Mouse (Mus musculus) CH12.LX (cell line): ENCODE results near the gene Fars2. TPM values are rescaled to one million over a fixed set of nuclear protein-coding genes. Genes with fewer than 3 reads are reported as not detected.

Experiments
- DNase-seq: peaks from one replicate; pipeline ENCODE4 v3.0.0-alpha.2; 2013; ENCODE audit errors: extremely low read depth
- H3K27ac ChIP-seq: 2 replicates; pipeline ENCODE4 v1.5.1; 2012; ENCODE audit warnings: low read depth, mild to moderate bottlenecking, control low read depth, moderate library complexity; ENCODE audit not compliant: insufficient read depth
- H3K27me3 ChIP-seq: replicated peaks from 2 replicates; pipeline ENCODE3; 2012; ENCODE audit warnings: inconsistent platforms
- H3K36me3 ChIP-seq, 2 experiments: replicated peaks in 1 of 2; 2 replicates each; pipeline versions ENCODE3 to v1.6.1; 2012; ENCODE audit warnings: inconsistent platforms in 1 of 2, low read length in 1 of 2, mild to moderate bottlenecking in 1 of 2, mixed read lengths in 1 of 2, moderate library complexity in 1 of 2; ENCODE audit not compliant: control insufficient read depth in 1 of 2, insufficient read depth in 1 of 2
- H3K4me1 ChIP-seq, 2 experiments: 2 replicates each; pipeline ENCODE4 v1.6.1; 2012; ENCODE audit warnings: inconsistent platforms in 1 of 2, moderate library complexity in 1 of 2; ENCODE audit not compliant: insufficient read depth in 2 of 2, control insufficient read depth in 1 of 2
- H3K4me2 ChIP-seq: 2 replicates; pipeline ENCODE4 v1.6.1; 2012; ENCODE audit warnings: low read depth, mild to moderate bottlenecking, control low read depth; ENCODE audit not compliant: poor library complexity, insufficient read depth, severe bottlenecking
- H3K4me3 ChIP-seq, 3 experiments: fragments of 150-350 bp in 1 of 3; sonication (generic) in 1 of 3; replicated peaks in 1 of 3; 2 replicates each; pipeline versions ENCODE3 to v1.5.1; 2011 to 2012; ENCODE audit warnings: low read depth in 2 of 3, low read length in 2 of 3, mild to moderate bottlenecking in 2 of 3, moderate library complexity in 2 of 3, control low read depth in 1 of 3, improper control_type of control experiment in 1 of 3, inconsistent platforms in 1 of 3, mixed read lengths in 1 of 3; ENCODE audit not compliant: poor library complexity in 1 of 3
- H3K79me2 ChIP-seq: replicated peaks from 2 replicates; pipeline ENCODE4 v1.6.1; 2012; ENCODE audit warnings: mild to moderate bottlenecking, moderate library complexity; ENCODE audit not compliant: control insufficient read depth, poor library complexity, insufficient read depth, severe bottlenecking; ENCODE audit errors: extremely low read depth
- H3K9ac ChIP-seq: 2 replicates; pipeline ENCODE4 v1.6.1; 2012; ENCODE audit warnings: low read depth, mild to moderate bottlenecking, control low read depth, moderate library complexity; ENCODE audit not compliant: insufficient read depth
- H3K9me3 ChIP-seq: replicated peaks from 2 replicates; pipeline ENCODE3; 2012; ENCODE audit warnings: low read length, inconsistent platforms, mixed read lengths
- BHLHE40 ChIP-seq: IDR thresholded peaks from 2 replicates; pipeline ENCODE4 v1.6.1; 2011; ENCODE audit warnings: mild to moderate bottlenecking, low read depth, low read length, improper control_type of control experiment
- CHD1 ChIP-seq: IDR thresholded peaks from 2 replicates; pipeline ENCODE4 v1.6.1; 2012; ENCODE audit warnings: low read depth, low read length, improper control_type of control experiment, inconsistent platforms
- CHD2 ChIP-seq: IDR thresholded peaks from 2 replicates; pipeline ENCODE4 v1.6.1; 2011; ENCODE audit warnings: low read length, improper control_type of control experiment
- CTCF ChIP-seq, 2 experiments: IDR thresholded peaks in 1 of 2; conservative IDR thresholded peaks in 1 of 2; 2 replicates each; pipeline ENCODE4 v1.5.1; 2011 to 2012; ENCODE audit warnings: low read depth in 2 of 2, low read length in 2 of 2, improper control_type of control experiment in 1 of 2, inconsistent platforms in 1 of 2, mild to moderate bottlenecking in 1 of 2, moderate library complexity in 1 of 2
- E2F4 ChIP-seq: IDR thresholded peaks from 2 replicates; pipeline ENCODE4 v1.6.1; 2011; ENCODE audit warnings: low read depth, low read length, improper control_type of control experiment; ENCODE audit not compliant: insufficient replicate concordance
- ELF1 ChIP-seq: IDR thresholded peaks from 2 replicates; pipeline ENCODE4 v1.6.1; 2014; ENCODE audit warnings: low read depth, mild to moderate bottlenecking, inconsistent platforms, low read length, improper control_type of control experiment
- EP300 ChIP-seq: IDR thresholded peaks from 2 replicates; pipeline ENCODE4 v1.6.1; 2011; ENCODE audit warnings: low read length, improper control_type of control experiment
- GABPA ChIP-seq: IDR thresholded peaks from 2 replicates; pipeline ENCODE4 v1.6.1; 2012; ENCODE audit warnings: low read depth, low read length, improper control_type of control experiment, inconsistent platforms; ENCODE audit not compliant: insufficient replicate concordance
- HCFC1 ChIP-seq: IDR thresholded peaks from 2 replicates; pipeline ENCODE4 v1.6.1; 2012; ENCODE audit warnings: low read depth, mild to moderate bottlenecking, inconsistent platforms, low read length, improper control_type of control experiment
- IRF4 ChIP-seq: IDR thresholded peaks from 2 replicates; pipeline ENCODE4 v1.6.1; 2014; ENCODE audit warnings: low read depth, mild to moderate bottlenecking, inconsistent platforms, low read length, improper control_type of control experiment
- JUN ChIP-seq: IDR thresholded peaks from 2 replicates; pipeline ENCODE4 v1.6.1; 2011; ENCODE audit warnings: low read depth, mild to moderate bottlenecking, low read length, improper control_type of control experiment, moderate library complexity; ENCODE audit not compliant: insufficient read depth
- JUND ChIP-seq: conservative IDR thresholded peaks from 2 replicates; pipeline ENCODE4 v1.6.1; 2011; ENCODE audit warnings: low read depth, low read length, improper control_type of control experiment
- KAT2A ChIP-seq: IDR thresholded peaks from 2 replicates; pipeline ENCODE4 v1.6.1; 2012; ENCODE audit warnings: low read length, improper control_type of control experiment, inconsistent platforms; ENCODE audit not compliant: insufficient replicate concordance
- MAFK ChIP-seq: IDR thresholded peaks from 2 replicates; pipeline ENCODE4 v1.6.1; 2011; ENCODE audit warnings: low read length, improper control_type of control experiment; ENCODE audit not compliant: insufficient replicate concordance
- MAZ ChIP-seq: IDR thresholded peaks from 2 replicates; pipeline ENCODE4 v1.6.1; 2012; ENCODE audit warnings: low read depth, mild to moderate bottlenecking, inconsistent platforms, low read length, improper control_type of control experiment, moderate library complexity
- MEF2A ChIP-seq: IDR thresholded peaks from 2 replicates; pipeline ENCODE4 v1.6.1; 2014; ENCODE audit warnings: low read depth, mild to moderate bottlenecking, inconsistent platforms, low read length, improper control_type of control experiment, borderline replicate concordance
- MXI1 ChIP-seq: IDR thresholded peaks from 2 replicates; pipeline ENCODE4 v1.6.1; 2011; ENCODE audit warnings: mild to moderate bottlenecking, low read depth, low read length, improper control_type of control experiment
- MYC ChIP-seq: IDR thresholded peaks from 2 replicates; pipeline ENCODE4 v1.6.1; 2011; ENCODE audit warnings: low read depth, mild to moderate bottlenecking, improper control_type of control experiment, low read length
- NELFE ChIP-seq: IDR thresholded peaks from 2 replicates; pipeline ENCODE4 v1.6.1; 2011; ENCODE audit warnings: low read depth, low read length, improper control_type of control experiment
- NRF1 ChIP-seq: IDR thresholded peaks from 2 replicates; pipeline ENCODE4 v1.6.1; 2014; ENCODE audit warnings: low read depth, mild to moderate bottlenecking, inconsistent platforms, low read length, improper control_type of control experiment, moderate library complexity
- POLR2A ChIP-seq: IDR thresholded peaks from 2 replicates; pipeline ENCODE4 v1.6.1; 2011; ENCODE audit warnings: low read depth, mild to moderate bottlenecking, improper control_type of control experiment, low read length
- POLR2AphosphoS2 ChIP-seq: IDR thresholded peaks from 2 replicates; pipeline ENCODE4 v1.6.1; 2011; ENCODE audit warnings: low read depth, low read length, improper control_type of control experiment
- SIN3A ChIP-seq: IDR thresholded peaks from 2 replicates; pipeline ENCODE4 v1.6.1; 2012; ENCODE audit warnings: low read length, improper control_type of control experiment, inconsistent platforms
- SMC3 ChIP-seq: IDR thresholded peaks from 2 replicates; pipeline ENCODE4 v1.6.1; 2011; ENCODE audit warnings: low read depth, low read length, improper control_type of control experiment
- TBP ChIP-seq: conservative IDR thresholded peaks from 2 replicates; pipeline ENCODE4 v1.6.1; 2011; ENCODE audit warnings: low read depth, low read length, improper control_type of control experiment
- TCF12 ChIP-seq: IDR thresholded peaks from 2 replicates; pipeline ENCODE4 v1.6.1; 2014; ENCODE audit warnings: low read depth, mild to moderate bottlenecking, inconsistent platforms, low read length, improper control_type of control experiment
- UBTF ChIP-seq: IDR thresholded peaks from 2 replicates; pipeline ENCODE4 v1.6.1; 2012; ENCODE audit warnings: low read depth, mild to moderate bottlenecking, inconsistent platforms, low read length, improper control_type of control experiment, moderate library complexity
- USF1 ChIP-seq: IDR thresholded peaks from 2 replicates; pipeline ENCODE4 v1.6.1; 2014; ENCODE audit warnings: low read depth, mild to moderate bottlenecking, inconsistent platforms, low read length, improper control_type of control experiment
- ZC3H11A ChIP-seq: IDR thresholded peaks from 2 replicates; pipeline ENCODE4 v1.6.1; 2012; ENCODE audit warnings: low read depth, mild to moderate bottlenecking, inconsistent platforms, low read length, improper control_type of control experiment
- ZKSCAN1 ChIP-seq: IDR thresholded peaks from 2 replicates; pipeline ENCODE4 v1.6.1; 2012; ENCODE audit warnings: low read depth, inconsistent platforms, low read length, improper control_type of control experiment, borderline replicate concordance
- ZMIZ1 ChIP-seq: IDR thresholded peaks from 2 replicates; pipeline ENCODE4 v1.6.1; 2012; ENCODE audit warnings: low read depth, mild to moderate bottlenecking, inconsistent platforms, low read length, improper control_type of control experiment
- dilution Hi-C: fragments of 300-500 bp; cut with MboI; formaldehyde crosslinking; loops from 2 replicates; pipeline ENCODE4 v1.14.3; 2020; ENCODE audit warnings: low sequenced_read_pairs; ENCODE audit not compliant: extremely low pct_unique_long_range_greater_than_20kb, extremely low pct_ligation_motif_present
- in situ Hi-C: fragments of 300-500 bp; cut with MboI; formaldehyde crosslinking; loops from 3 replicates; pipeline ENCODE4 v1.14.3; 2019; ENCODE audit warnings: low sequenced_read_pairs, low pct_ligation_motif_present, low pct_unique_long_range_greater_than_20kb, mixed read lengths
- polyA plus RNA-seq: library from polyadenylated mRNA; unstranded; fragments of >175 nt; gene quantifications from 2 replicates; pipeline ENCODE4 v1.2.1, GENCODE M21; 2012; ENCODE audit warnings: low read depth; ENCODE audit not compliant: insufficient read length
- total RNA-seq, 2 experiments: library from RNA; depleted of rRNA; stranded (reverse); fragments of 300-350 nt in 1 of 2; fragments of >200 nt in 1 of 2; gene quantifications; 2 replicates each; pipeline ENCODE4 v1.2.3; 2012 to 2014

The Fars2 gene
- total and polyA plus RNA-seq, 3 experiments, result 30.2 to 47.7 (median 46.4) TPM

DNA sequence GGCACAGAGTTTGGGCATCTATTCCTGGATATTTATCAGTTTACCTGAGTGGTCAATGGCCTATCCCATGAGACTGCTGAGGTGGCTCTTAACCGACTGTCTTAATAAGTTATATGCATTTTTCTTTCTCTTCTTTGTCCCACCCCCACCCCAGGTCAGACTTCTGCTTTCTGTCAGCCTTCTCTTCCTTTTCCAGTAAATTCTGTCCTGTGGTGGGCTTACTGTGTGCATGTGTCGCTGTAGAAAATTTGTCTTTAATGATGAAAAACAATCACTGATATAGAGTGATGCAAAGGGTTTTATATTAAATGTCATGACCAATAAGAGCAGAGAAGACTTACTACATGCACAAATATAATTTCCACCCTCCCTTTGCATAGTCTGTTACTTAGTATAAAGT is 85.3 kb downstream of the Fars2 start:
- Histone ChIP-seq H3K4me1 (peaks cover 19 to 83% of the 10 kb centered on the region in 2 experiments), H3K36me3 (peaks cover 0 to 2% of the 10 kb centered on the region in 2 experiments), H3K4me3 (no peak overlapping the region), H3K9me3 (no peaks in the 10 kb centered on the region), H3K79me2 (no peaks in the 10 kb centered on the region), H3K9ac (no peak overlapping the region), H3K27me3 (no peaks in the 10 kb centered on the region), H3K4me2 (no peak overlapping the region), H3K27ac (no peak overlapping the region)
- in situ Hi-C loops, result no loop called here
- no peak for TF ChIP-seq NELFE
- no peak for TF ChIP-seq UBTF
- no peak for TF ChIP-seq TBP
- TF ChIP-seq IRF4, result no peak
- no peak for TF ChIP-seq E2F4
- TF ChIP-seq ZC3H11A, result no peak
- no peak for TF ChIP-seq POLR2AphosphoS2
- no peak for TF ChIP-seq BHLHE40
- TF ChIP-seq ZMIZ1, result no peak
- TF ChIP-seq MYC, result no peak
- no peak for TF ChIP-seq SMC3
- no peak for TF ChIP-seq POLR2A
- no peak for TF ChIP-seq MXI1
- no peak for TF ChIP-seq ZKSCAN1
- dilution Hi-C loops, result no loop called here
- no peak for DNase-seq

- Histone ChIP-seq H3K36me3 (peaks cover 0 to 2% of the 10 kb centered on the region in 2 experiments), H3K4me1 (peaks cover 19 to 83% of the 10 kb centered on the region in 2 experiments), H3K27ac (peak overlapping the region; percentile 56), H3K9me3 (no peaks in the 10 kb centered on the region), H3K79me2 (no peaks in the 10 kb centered on the region), H3K27me3 (no peaks in the 10 kb centered on the region), H3K4me3 (no peak overlapping the region), H3K9ac (no peak overlapping the region), H3K4me2 (peak overlapping the region; percentile 5; the same call in 1 of the 2 replicates)
- in situ Hi-C loops (no loop called here), dilution Hi-C loops (no loop called here)
- DNase-seq, result peak; percentile 90
- TF ChIP-seq HCFC1, result 0 out of 2 replicates have a peak, but pooled peaks have one; percentile 17
- peak; percentile 92 for TF ChIP-seq SIN3A
- TF ChIP-seq ELF1, result no peak
- no peak for TF ChIP-seq ZC3H11A
- peak; percentile 35; the same call in 1 of the 2 replicates for TF ChIP-seq BHLHE40
- peak; percentile 100 for TF ChIP-seq MAFK
- TF ChIP-seq EP300, result peak; percentile 70; the same call in 1 of the 2 replicates
- peak; percentile 21; the same call in 1 of the 2 replicates for TF ChIP-seq IRF4
- TF ChIP-seq SMC3, result no peak
- TF ChIP-seq POLR2A, result no peak
- TF ChIP-seq TCF12, result 0 out of 2 replicates have a peak, but pooled peaks have one; percentile 18
- no peak for TF ChIP-seq POLR2AphosphoS2
- no peak for TF ChIP-seq TBP
- TF ChIP-seq JUND, result peak; percentile 84
- TF ChIP-seq MEF2A, result 0 out of 2 replicates have a peak, but pooled peaks have one; percentile 46
- no peak for TF ChIP-seq CHD2
- TF ChIP-seq USF1, result no peak
- no peak for TF ChIP-seq NELFE
- no peak for TF ChIP-seq E2F4
- TF ChIP-seq KAT2A, result no peak
- no peak for TF ChIP-seq CHD1
- peak; percentile 83 for TF ChIP-seq JUN
- TF ChIP-seq MAZ, result 0 out of 2 replicates have a peak, but pooled peaks have one; percentile 24
- no peak for TF ChIP-seq NRF1
- TF ChIP-seq GABPA, result no peak
- no peak for TF ChIP-seq CTCF (conservative IDR thresholded peaks at IDR 0.05 in 1 of 2, IDR thresholded peaks at IDR 0.05 in 1 of 2; ENCODE audit: low read depth in 2 of 2, low read length in 2 of 2)
- TF ChIP-seq MYC, result peak; percentile 53; the same call in 1 of the 2 replicates
These were observed 85.8 kb downstream of the Fars2 start for GRCm38 (mm10) chr13:36203014-36203413.
